Mouse (Mus musculus) adrenal gland, postnatal 4 days (tissue): ENCODE measurements around the gene 6430628N08Rik. TPM values are rescaled to one million over a fixed set of nuclear protein-coding genes. Genes with fewer than 3 reads are reported as not detected.

Source experiments
- DNase-seq, 2 experiments: peaks; one replicate each; pipeline ENCODE4 v3.0.0; 2021 to 2022; ENCODE audit warnings: low spot score in 2 of 2, mixed read lengths in 2 of 2
- total RNA-seq, 2 experiments: library from RNA; stranded (reverse); gene quantifications; 2 replicates each; pipeline ENCODE4 v1.2.3; 2021

6430628N08Rik gene
- total RNA-seq, 2 experiments from 2014 or later, result not detected

DNA sequence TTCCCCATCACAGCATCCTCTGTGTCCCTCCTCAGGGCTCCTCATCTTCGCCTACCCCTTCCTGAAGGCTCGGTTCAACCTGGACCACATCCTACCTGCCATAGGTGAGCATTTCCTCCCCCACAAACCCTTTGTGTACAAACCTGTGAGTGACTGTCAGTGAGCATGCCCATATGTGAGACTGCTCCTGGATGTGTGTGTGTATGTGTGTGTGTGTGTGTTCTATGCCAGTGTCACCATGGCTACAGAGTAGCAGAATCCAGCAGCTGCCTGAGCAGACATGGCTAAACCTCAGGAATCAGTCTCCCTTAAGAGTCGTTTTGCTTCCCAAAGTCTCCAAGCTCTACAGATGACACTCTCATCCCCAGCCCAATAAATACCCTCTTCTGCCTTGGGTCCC is 4.6 kb upstream of the 6430628N08Rik start:
- no peak for DNase-seq

DNA sequence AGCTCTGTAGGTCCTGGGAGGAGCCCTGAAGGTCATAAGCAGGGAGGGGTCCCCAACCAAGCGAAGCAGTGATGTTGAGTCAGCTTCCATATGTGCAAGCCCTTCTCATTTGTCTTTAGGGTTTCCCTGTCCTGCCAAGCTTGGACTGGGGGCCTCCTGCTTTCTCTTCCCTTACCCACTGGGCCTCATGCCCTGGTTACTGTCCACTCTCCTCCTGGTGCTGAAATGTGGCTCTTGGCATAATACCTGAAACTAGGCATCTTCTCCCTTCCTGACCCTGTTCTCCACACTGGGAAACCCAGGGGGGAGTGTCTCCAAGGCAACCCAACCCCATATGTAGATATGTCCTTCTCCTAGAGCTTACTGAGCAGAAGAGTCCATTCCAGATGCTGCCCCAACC is 3.6 kb upstream of the 6430628N08Rik start:
- DNase-seq, result no peak

DNA sequence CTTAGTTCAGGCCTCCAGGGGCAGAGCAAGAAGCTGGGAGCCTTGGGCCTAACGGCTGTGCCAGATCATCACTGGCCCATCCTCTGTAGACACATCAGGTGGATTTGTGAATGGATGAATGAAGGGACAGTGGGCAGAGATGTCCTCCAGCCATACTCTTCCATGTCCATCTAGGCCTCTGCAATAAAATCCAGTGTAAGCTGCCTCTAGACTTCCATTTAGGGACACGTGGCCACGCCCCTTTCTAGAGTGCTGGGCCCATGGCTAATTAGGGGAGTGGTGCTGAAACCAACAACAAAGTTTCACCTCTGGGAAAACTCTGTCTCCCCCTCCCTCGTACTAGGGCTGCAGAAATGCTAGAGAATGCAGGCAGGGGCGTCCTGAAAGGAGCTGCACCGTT is 399 bp upstream of the 6430628N08Rik start:
- DNase-seq, result no peak

DNA sequence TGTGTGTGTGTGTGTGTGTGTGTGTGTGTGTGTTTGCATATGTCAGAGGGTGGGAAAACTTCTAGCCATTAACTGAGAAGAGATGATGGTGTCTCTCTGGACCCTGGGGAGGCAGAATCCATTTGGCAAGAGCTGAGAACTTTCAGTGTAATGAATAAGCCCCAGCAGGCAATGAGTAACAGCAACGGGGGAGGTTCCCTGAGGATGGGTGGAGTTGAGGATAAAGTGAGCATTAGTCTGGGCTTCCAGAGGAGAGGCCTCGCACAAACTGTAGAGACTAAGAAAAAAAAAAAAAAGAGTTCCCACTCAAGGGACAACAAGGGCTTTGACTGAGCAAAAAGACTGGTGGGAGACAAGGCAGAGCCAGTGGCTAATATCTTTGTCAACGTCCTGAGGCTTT is 3.8 kb downstream of the 6430628N08Rik start:
- DNase-seq, result no peak

DNA sequence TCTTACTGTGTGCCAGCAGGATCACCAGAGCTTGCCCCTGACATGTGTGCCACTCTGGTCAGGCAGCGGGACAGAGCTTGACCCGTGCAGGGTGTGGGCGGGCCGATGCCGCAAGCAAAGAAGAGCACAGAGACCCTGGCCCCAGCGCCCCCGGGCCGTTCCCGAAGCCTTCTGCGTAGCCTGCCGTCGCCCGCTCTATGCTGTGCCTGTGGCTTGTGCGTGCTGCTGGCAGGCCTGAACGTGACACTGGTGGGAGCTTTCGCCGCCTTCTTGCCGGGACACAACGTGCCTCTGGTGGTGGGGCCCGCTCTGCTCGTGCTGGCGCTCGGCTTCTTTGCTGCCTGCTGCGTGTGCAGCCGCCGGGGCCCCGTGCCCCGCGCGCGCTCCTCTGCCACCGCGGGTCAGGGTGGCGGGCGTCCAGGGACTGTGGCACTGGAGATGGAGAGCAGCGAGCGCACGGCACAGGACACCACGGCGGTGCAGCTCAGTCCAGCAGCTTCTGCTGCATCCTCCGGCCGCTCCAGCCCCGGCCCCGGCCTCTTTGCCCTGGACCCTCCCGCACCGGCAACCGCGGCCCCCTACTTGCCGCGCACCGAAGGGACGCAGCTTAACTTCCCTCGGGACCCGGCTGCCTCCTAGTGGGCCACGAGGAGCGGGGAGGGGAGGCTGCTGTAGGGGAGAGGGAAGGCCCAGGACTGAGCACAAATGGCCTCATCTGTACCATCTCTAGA is 7.6 kb downstream of the 6430628N08Rik start:
- no peak for DNase-seq

DNA sequence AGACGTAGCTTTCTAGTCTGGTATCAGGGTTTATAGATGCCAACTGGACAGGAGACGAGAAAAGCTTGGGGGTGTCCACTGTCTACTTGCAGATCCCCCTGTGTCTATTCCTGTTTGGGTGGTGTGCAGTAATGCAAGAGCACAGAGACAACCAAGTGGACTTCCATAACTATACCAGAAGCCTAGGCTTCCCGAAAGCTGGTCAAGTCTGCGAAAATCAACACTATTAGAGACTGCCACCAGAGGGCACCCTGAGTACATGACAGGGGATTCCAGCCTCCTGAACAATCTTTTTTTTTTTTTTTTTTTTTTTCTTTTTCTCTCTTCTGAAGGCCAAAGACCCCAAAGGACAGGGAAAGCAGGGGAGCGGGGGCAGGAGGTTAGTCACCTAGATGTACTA is 12.4 kb downstream of the 6430628N08Rik start:
- peak; percentile 45 to 57 for DNase-seq

DNA sequence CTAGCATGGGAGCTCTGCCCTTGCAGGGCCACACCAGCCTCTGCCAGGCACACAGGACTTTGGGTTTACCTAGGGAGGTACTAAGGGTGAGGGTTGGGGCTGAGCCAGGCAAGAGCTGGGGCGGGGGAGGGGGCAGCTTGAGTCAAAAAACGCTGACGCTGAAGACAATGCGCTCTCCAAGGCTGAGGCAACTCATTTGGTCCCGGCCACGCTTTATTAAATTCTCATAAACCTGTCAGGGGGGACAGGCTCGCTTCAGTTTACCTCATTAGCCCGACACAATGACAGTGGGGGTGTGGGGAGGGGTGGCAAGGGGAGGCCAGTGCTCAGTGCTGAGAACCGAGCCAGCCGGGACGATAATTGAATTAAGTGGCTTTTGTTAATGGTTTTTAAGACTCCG is 13.9 kb downstream of the 6430628N08Rik start:
- no peak for DNase-seq

DNA sequence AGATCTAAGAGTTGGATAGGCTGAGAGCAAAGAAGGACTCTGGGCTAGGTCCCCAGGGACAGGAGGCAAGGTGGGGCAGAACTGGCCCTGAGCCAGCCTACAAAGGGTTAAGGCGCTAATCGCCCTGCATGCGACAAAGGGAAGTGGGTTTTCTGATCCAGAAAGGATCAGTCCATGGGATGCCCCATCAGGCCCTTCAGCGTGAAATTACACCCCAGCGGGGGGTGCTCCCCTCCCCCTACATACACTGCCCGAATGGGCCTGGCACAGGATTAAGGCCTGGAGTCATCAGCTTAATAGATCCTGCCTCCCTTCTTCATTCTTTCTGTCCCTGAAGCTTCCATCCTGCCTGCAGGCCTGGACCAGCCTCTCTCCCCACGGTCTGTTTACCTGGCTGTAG is 15.2 kb downstream of the 6430628N08Rik start:
- no peak for DNase-seq

DNA sequence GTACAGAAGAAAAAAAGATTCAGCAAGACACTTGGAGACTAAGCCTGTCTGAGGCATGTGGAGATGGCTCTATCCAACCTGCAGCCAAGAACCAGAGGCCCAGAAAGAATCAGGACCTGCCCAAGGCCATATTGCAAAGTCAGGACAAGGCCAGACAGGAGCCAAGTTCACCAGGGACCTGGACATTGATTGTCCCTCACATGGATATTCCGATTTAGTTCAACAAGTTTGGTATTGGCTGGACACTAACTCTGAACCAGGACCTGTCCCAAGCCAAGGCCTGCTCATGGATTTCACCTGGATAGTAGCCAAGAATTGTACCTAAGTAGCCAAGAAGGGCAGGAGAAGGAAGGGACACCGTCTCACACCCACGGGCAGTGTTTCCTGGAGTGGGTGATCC is 16.3 kb downstream of the 6430628N08Rik start:
- no peak for DNase-seq

DNA sequence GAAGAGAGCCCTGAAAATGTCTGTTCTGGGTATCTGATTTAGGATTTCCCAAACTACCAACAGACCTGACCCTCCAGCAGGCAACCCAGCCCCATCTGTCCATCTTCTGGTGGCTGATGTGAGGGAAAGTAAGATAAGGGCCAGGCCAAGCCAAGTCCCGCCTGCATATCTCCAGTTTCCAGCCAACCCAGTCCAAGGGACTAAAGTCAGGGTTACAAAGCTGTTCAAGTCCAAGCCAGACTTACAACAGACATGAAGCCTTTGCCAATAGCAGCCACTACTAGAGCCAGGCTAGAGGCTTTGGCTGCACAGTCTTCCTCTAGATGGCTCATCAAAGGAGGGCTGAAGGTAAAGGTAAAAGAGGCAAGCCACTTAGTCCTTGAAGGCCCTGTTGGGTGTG is 17.5 kb downstream of the 6430628N08Rik start:
- DNase-seq, result no peak

DNA sequence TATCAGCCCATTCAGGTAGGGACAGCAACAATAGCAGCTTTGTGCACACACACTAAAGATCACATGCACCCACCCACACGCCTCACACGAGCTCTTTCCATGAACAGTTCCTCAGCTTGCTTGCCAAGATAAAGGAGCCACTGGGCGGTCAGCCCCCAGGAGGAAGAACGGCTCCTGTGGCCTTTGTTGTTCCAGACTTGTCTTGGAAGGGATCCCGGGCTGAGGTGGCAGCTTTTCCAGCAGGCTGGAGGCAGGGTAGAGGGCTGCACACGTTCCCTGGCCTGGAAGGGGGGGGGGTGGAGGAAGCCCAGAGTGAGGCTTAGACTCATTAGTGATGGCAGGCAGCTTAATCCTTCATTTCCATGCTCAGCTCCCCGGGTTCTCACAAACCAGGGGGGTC is 18.2 kb downstream of the 6430628N08Rik start:
- no peak for DNase-seq

DNA sequence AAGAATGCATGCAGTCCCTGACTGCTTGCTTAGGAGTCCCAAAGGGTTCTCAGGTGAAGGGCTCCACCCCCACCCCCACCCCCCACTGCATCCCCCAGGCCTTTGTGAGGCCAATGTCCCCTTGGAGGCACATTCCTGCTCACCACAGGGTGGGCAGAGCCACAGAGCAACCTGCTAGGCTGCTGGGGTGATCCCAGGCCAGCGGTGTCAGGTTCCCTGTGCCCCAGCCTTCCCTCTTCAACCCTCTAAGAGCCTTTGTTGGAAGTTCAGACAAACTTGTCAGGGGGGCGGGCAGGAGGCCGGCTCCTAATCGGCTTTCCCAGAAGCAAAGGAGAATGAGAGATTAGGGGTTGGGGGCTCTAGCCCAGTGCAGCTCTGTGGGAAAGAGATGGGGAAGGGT is 21.1 kb downstream of the 6430628N08Rik start:
- no peak for DNase-seq

DNA sequence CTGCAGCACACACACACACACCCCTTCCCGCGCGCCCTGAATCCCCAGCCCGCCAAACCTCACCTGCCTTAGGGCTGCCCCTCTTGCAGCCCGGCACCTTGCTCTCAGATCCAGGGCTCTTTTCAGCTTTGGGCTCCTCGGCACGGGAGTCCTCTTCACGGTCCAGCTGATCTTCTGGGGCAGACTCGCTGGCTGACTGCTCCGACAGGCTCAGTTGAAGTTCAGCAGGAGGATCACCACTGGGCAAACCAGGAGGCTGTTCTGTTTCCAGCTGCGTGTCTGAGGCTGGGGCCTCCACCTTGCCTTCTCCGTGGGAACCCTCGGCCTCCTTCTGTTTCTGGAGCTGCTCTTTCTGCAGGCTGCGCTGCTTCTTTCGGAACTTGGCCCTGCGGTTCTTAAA is 29.4 kb downstream of the 6430628N08Rik start:
- no peak for DNase-seq

DNA sequence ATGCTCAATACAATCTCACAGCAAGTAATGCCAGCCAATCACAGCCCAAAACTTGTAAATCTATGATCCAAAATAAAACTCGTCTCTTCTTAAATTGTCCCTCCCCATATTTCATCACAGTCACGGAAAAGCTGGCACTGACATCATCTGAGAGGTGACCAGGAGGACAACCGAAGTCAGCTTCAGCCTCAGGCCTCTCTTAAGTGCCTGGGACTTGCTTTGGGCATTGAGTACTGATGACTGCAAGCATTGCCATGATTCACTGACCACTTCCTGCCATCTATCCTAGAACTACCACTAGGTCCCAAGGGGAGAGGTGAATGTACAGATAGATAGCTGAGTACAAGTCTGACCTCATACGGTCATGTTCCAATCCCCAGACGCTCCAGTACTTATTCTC is 32.2 kb downstream of the 6430628N08Rik start:
- no peak for DNase-seq

DNA sequence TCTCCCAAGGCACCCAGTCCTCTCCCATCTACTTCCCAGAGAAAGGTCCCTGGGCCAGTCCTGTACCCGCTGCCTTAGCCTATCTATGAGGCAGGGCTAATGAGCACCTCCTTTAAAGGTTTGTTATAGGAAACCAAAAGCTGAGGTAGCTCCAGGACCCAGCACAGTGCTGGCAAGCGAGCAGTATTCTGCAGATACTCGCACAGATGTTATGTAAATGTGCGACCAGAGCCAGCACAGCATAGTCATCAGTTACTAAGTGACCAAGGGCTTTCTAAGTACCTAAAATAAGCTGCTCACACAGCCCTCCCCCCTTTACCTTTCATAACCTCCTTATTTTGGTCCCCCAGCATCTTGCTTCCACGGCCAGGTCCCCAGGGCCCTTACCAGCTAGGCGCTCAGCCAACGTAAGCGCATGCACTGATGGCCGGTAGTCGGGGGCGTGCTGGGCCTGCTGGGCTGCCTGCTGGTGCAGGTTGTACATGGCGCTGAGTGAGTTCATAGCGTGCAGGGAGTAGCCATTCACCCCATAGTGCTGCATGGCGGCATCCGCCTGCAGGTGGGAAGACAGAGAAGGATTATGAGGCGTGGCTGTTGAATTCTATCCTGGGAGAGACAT is 32.9 kb downstream of the 6430628N08Rik start:
- DNase-seq, result no peak

DNA sequence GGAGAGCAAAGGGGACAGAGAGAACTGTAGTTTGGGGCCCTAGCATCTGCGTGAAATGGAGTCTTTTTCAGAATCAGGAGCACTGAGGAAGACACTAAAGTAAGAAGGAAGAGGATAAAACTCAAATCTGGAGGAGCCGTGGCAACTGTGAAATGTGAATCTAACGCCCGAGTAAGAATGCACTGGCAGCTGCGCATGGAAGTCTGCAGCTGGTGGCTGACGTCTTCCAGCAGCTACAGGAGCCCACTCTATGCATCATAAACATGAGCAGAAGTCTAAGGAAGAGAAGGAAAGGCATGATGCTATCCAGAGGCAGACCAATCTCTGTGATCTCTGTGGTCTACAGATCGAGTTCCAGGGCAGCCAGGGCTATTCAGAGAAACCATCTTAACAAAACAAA is 37.2 kb downstream of the 6430628N08Rik start:
- no peak for DNase-seq

DNA sequence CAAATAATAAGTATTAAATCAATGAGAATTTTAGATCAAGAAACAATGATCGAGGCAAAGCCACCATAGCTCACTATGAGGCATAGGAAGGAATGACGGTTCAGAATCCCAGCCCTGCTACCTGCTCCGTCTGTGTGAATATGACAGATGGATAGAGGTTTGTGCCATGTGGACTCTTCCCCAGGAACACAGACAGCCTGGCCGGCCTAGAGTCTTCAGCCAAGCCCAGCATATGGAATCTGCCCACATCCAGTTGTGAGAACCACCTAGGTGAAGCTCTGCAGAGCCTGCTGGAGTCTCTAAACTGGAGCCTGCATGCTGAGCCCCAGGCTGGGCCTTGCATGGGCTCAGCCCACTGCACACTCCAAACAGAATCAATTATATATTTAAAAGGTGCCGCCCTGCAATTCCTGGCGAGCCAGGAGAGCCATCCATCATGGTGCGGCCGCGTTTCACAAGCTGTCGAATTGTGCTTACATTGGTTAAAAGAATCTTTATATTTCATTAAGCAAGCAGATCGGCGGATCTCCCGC is 41.2 kb downstream of the 6430628N08Rik start:
- DNase-seq, result no peak

DNA sequence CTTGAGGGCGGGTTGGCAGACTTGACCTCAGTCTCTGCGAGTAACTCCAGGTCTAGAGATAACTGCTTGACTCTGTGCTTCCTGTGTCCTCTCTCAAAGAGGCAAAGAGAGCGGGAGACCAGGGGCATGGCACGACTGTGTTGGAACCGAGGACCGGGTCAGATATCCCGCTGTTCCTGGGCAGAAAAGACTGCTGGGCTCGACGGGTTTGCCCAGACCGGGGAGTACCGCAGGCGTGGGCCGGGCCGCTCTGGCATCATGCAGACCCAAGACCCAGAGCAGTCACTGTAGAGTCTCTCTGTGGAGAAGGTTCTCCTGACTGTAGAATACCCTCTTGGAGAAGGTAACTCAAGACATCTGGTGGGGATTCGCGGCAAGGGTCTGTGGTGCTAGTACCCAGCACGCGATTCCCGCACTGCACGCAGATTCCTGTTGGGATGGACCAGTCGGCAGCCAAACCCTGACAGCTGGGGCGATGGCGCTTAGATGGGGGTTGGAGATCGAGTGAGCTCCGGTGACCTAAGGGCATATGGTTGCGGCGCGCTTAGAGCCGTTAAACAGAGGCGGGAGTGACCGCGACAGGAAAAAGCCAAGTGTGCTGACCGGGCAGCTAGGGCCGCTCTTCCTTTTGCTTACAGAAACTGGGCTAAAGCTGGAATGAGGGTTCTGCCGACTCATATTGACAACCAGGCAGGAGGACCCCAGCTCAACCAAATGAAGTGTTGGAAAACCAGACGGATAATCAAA is 45.5 kb downstream of the 6430628N08Rik start:
- no peak for DNase-seq

DNA sequence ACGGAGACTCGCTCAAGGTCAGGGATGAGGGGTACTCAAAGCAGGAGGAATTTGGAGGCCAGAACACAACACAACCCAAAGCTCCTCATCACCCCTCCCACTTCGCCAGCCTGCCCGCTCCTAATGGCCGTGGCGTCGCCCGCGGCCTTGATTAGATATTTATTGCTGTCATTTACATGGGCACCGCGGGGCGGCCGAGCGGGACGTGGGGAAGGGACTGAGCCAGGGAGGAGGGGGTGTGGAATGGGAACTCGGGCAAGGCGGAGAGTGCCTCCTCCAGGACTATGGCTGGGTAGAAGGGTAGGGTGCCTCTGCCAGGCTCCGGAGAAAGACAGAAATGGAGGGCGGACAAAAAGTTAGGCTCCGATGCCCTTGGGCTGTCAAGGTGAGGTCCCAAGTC is 46.2 kb downstream of the 6430628N08Rik start:
- DNase-seq, result no peak

DNA sequence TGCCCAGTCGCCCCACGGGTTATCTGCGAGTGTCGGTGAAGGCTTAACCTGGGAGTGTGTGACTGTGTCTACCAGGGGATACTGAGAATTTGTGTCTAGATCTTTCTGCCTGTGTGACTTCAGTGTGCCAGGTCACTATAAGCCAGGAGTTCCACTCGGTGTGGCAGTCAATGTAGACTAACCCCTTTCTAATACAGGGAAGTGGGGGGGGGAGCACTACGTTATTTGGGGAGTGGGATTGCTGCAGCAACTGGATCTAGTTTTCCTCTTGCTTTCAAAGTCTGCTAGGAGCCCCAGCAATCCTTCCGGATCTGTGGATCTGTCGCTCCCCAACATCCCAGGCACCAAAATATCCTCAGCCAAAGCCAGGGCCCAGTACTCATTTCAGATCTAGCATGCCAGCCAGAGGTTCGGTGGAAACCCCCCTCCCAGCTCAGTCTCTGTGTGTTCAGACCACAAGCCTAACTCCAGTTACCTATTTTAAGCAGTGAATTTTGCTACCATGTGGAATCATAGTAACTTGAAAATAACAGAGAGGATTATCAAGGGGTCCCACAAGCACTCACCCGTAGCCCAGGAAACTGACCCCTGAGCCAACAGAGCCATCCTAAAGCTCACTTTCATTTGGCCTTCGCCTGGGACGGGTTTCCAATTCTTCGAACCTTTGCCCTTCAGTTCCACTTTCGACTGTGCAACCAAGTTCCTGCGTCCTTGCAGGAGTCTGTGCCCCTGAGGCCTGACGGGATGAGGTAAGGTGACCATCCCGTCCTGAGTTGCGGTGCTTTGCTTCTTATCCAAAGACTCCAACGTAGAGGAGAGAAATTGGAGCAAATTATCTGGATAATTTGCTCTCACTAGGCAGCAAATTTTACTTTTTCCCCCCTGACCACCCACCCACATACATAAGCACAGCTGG is 46.9 kb downstream of the 6430628N08Rik start:
- no peak for DNase-seq
